Mouse (Mus musculus) urinary bladder, postnatal 4 days (tissue): ENCODE measurements at regions not wholly inside any gene's neighbourhood (a gene's known extent, or its start where the extent isn't known, plus 50 kb on each side); places are given as distances from the start of the nearest gene placed in this dataset.

Source experiments
- DNase-seq, 2 experiments: peaks; one replicate each; pipeline ENCODE4 v3.0.0; 2021 to 2022; ENCODE audit warnings: low spot score in 2 of 2

GRCm38 (mm10) chr1:193540486-193540885 lies 170.4 kb upstream of the Camk1g start:
- DNase-seq = no peak

GRCm38 (mm10) chr1:193539261-193539660 lies 169.2 kb upstream of the Camk1g start:
- no peak for DNase-seq

- no peak for DNase-seq
Measured at GRCm38 (mm10) chr1:193538425-193538824, 168.3 kb upstream of the Camk1g start.

GRCm38 (mm10) chr1:193537616-193538015 lies 167.5 kb upstream of the Camk1g start:
- DNase-seq = no peak

- DNase-seq = no peak
Measured at GRCm38 (mm10) chr1:193536552-193536951, 166.5 kb upstream of the Camk1g start.

GRCm38 (mm10) chr1:193534449-193534848 lies 164.4 kb upstream of the Camk1g start:
- DNase-seq = no peak

GRCm38 (mm10) chr1:193526501-193526900 lies 156.4 kb upstream of the Camk1g start:
- DNase-seq = no peak

GRCm38 (mm10) chr1:193522007-193522406 lies 151.9 kb upstream of the Camk1g start:
- no peak for DNase-seq

- no peak for DNase-seq
Measured at GRCm38 (mm10) chr1:193518840-193519239, 148.7 kb upstream of the Camk1g start.

- DNase-seq = no peak
Measured at GRCm38 (mm10) chr1:193517968-193518367, 147.9 kb upstream of the Camk1g start.

- DNase-seq = no peak
Measured at GRCm38 (mm10) chr1:193517293-193517692, 147.2 kb upstream of the Camk1g start.

- DNase-seq = no peak
Measured at GRCm38 (mm10) chr1:193516395-193516794, 146.3 kb upstream of the Camk1g start.

GRCm38 (mm10) chr1:193513929-193514710 lies 144.0 kb upstream of the Camk1g start:
- DNase-seq = peak; percentile 56 to 68

- DNase-seq = peak in 1 of 2 experiments; percentile 63
Measured at GRCm38 (mm10) chr1:193510066-193510793, 140.1 kb upstream of the Camk1g start.

- peak in 1 of 2 experiments; percentile 41 for DNase-seq
Measured at GRCm38 (mm10) chr1:193508271-193508670, 138.2 kb upstream of the Camk1g start.

- DNase-seq = no peak
Measured at GRCm38 (mm10) chr1:193506991-193507390, 136.9 kb upstream of the Camk1g start.

- no peak for DNase-seq
Measured at GRCm38 (mm10) chr1:193505381-193505780, 135.3 kb upstream of the Camk1g start.

- no peak for DNase-seq
Measured at GRCm38 (mm10) chr1:193504611-193505010, 134.5 kb upstream of the Camk1g start.

GRCm38 (mm10) chr1:193503624-193504325 lies 133.7 kb upstream of the Camk1g start:
- DNase-seq = no peak

GRCm38 (mm10) chr1:193496265-193497183 lies 126.4 kb upstream of the Camk1g start:
- no peak for DNase-seq

- no peak for DNase-seq
Measured at GRCm38 (mm10) chr1:193488039-193488438, 117.9 kb upstream of the Camk1g start.
